Mouse (Mus musculus) lung, embryonic 14.5 days (tissue): ENCODE data around the gene Dot1l. TPM values are rescaled to one million over a fixed set of nuclear protein-coding genes. Genes with fewer than 3 reads are reported as not detected.

ENCODE experiments used
- ATAC-seq: fragments of 200-750 bp; cut with Nextera tagmentation; 2 replicates; pipeline ENCODE4 v1.8.0; 2017; ENCODE audit warnings: mild to moderate bottlenecking, moderate TSS enrichment, moderate library complexity; ENCODE audit not compliant: insufficient read depth
- DNase-seq: peaks from one replicate; pipeline ENCODE4 v3.0.0-alpha.2; 2015
- H3K27ac ChIP-seq: fragments of 300-500 bp; sonication (generic); 2 replicates; pipeline ENCODE4 v1.5.1; 2014; ENCODE audit warnings: low read depth, mild to moderate bottlenecking, moderate library complexity
- H3K27me3 ChIP-seq: fragments of 300-500 bp; sonication (generic); 2 replicates; pipeline ENCODE4 v1.6.1; 2014; ENCODE audit warnings: low read length, control low read depth; ENCODE audit not compliant: insufficient read depth
- H3K36me3 ChIP-seq: fragments of 300-500 bp; sonication (generic); 2 replicates; pipeline ENCODE4 v1.6.1; 2014; ENCODE audit warnings: control low read depth; ENCODE audit not compliant: insufficient read depth
- H3K4me1 ChIP-seq: fragments of 300-500 bp; sonication (generic); 2 replicates; pipeline ENCODE4 v1.6.1; 2014; ENCODE audit warnings: antibody characterized with exemption, control low read depth; ENCODE audit not compliant: insufficient read depth
- H3K4me2 ChIP-seq: fragments of 300-500 bp; sonication (generic); 2 replicates; pipeline ENCODE4 v1.6.1; 2014; ENCODE audit warnings: mild to moderate bottlenecking
- H3K4me3 ChIP-seq: fragments of 300-500 bp; sonication (generic); 2 replicates; pipeline ENCODE4 v1.5.1; 2014; ENCODE audit warnings: low read depth, low read length
- H3K9ac ChIP-seq: fragments of 300-500 bp; sonication (generic); 2 replicates; pipeline ENCODE4 v1.6.1; 2014
- H3K9me3 ChIP-seq: fragments of 300-500 bp; sonication (generic); 2 replicates; pipeline ENCODE4 v1.6.1; 2016; ENCODE audit warnings: low read depth, low read length, control low read depth
- CTCF ChIP-seq: IDR thresholded peaks from 2 replicates; pipeline ENCODE4 v1.5.1; 2016; ENCODE audit warnings: antibody characterized with exemption, low read depth
- WGBS: fragments of 180-500 bp; shearing (Covaris S2); extraction: QIAGEN DNeasy Blood & Tissue Kit; methylation state at CpG from one replicate; pipeline ENCODE4 v1.1.7; 2014; 5-methylcytosine and 5-hydroxymethylcytosine counted together
- polyA plus RNA-seq: library from polyadenylated mRNA; unstranded; fragments of >200 nt; fragmentation: Nextera tagmentation; extraction: Ambion mirVana; gene quantifications from 2 replicates; pipeline ENCODE4 v1.2.1, GENCODE M21; 2014

Gene Dot1l
- polyA plus RNA-seq, 1 experiment from 2014 or later: 29.1 TPM

- WGBS: 13% methylated on average over 16 of the region's 16 CpGs
- Histone ChIP-seq H3K36me3 (no peaks in the 10 kb centered on the region), H3K27ac (peak overlapping the region; percentile 77), H3K9ac (peak overlapping the region; percentile 9; the same call in 1 of the 2 replicates), H3K9me3 (no peaks in the 10 kb centered on the region), H3K4me3 (peak overlapping the region; percentile 20; the same call in 1 of the 2 replicates), H3K4me2 (peak overlapping the region; percentile 53), H3K4me1 (peaks cover 8% of the 10 kb centered on the region), H3K27me3 (no peaks in the 10 kb centered on the region)
- ATAC-seq (0 out of 2 replicates have a peak, but pooled peaks have one; percentile 13), DNase-seq (peak; percentile 70)
- TF ChIP-seq CTCF: peak; percentile 44
Observed at GRCm38 (mm10) chr10:80751188-80751832, 3.7 kb upstream of the Dot1l start.

DNA sequence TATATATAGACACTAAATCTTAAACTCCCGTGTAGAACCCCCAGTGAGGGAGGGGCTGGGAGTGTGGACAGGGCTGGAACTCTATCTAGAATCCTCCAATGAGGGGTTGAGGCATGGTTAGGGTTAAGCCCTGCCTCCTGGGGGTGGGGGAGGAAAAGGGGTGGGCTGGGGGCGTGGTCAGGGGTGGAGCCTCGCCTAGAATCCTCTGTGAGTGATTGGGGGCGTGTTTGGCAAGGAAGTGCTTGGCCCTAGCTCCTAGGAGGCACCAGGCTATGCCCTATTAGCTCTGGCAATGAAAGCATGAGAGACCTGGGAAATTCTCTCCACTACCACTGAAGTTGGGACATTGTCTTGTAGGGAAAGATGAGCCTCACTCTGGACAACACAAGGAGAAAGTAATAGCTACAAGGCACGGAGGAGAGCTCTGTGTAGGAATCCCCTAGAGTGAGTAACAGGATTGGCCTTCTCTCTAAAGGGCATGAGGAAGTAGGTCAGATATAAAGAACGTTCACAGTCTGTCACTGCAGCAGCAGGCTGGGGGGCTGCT lies 2.9 kb upstream of the Dot1l start:
- ATAC-seq (peak; percentile 60), DNase-seq (peak; percentile 81)
- Histone ChIP-seq H3K36me3 (no peaks in the 10 kb centered on the region), H3K4me1 (peaks cover 16% of the 10 kb centered on the region), H3K4me2 (peak overlapping the region; percentile 53), H3K9ac (0 out of 2 replicates have a peak overlapping the region, but pooled peaks have one; percentile 9), H3K27ac (peak overlapping the region; percentile 77), H3K4me3 (peak overlapping the region; percentile 20), H3K9me3 (no peaks in the 10 kb centered on the region), H3K27me3 (no peaks in the 10 kb centered on the region)
- 7% methylated on average over 6 of the region's 6 CpGs for WGBS
- TF ChIP-seq CTCF: no peak

- H3K27me3 ChIP-seq: no peaks in the 10 kb centered on the region
- H3K4me2 ChIP-seq: peak overlapping the region; percentile 99
- H3K36me3 ChIP-seq: no peaks in the 10 kb centered on the region
- peaks cover 20% of the 10 kb centered on the region for H3K4me1 ChIP-seq
- H3K9ac ChIP-seq: peak overlapping the region; percentile 92
- peak overlapping the region; percentile 98 for H3K4me3 ChIP-seq
- no peak for ATAC-seq
- no peaks in the 10 kb centered on the region for H3K9me3 ChIP-seq
- no peak for TF ChIP-seq CTCF
- peak overlapping the region; percentile 86 for H3K27ac ChIP-seq
- no peak for DNase-seq
- WGBS: under 1% methylated on average over 60 of the region's 75 CpGs
Observed at GRCm38 (mm10) chr10:80755291-80756015, 447 bp downstream of the Dot1l start.

- ATAC-seq: no peak
- Histone ChIP-seq H3K4me3 (peak overlapping the region; percentile 98), H3K36me3 (no peaks in the 10 kb centered on the region), H3K4me2 (peak overlapping the region; percentile 99), H3K9ac (peak overlapping the region; percentile 92), H3K4me1 (peaks cover 21% of the 10 kb centered on the region), H3K27ac (no peak overlapping the region), H3K27me3 (no peaks in the 10 kb centered on the region), H3K9me3 (no peaks in the 10 kb centered on the region)
- WGBS: 18% methylated on average over 3 of the region's 3 CpGs
- no peak for DNase-seq
- TF ChIP-seq CTCF: 0 out of 2 replicates have a peak, but pooled peaks have one; percentile 13
Observed at GRCm38 (mm10) chr10:80756099-80756498, 1.1 kb downstream of the Dot1l start.

GRCm38 (mm10) chr10:80756509-80756908 lies 1.5 kb downstream of the Dot1l start:
- H3K27ac ChIP-seq: no peak overlapping the region; the same call in 1 of the 2 replicates
- WGBS: 51% methylated on average over 2 of the region's 2 CpGs

GRCm38 (mm10) chr10:80756967-80757366 lies 2.0 kb downstream of the Dot1l start:
- 46% methylated on average over 4 of the region's 4 CpGs for WGBS
- no peaks in the 10 kb centered on the region for H3K9me3 ChIP-seq
- H3K4me3 ChIP-seq: peak overlapping the region; percentile 98
- H3K27me3 ChIP-seq: no peaks in the 10 kb centered on the region
- no peaks in the 10 kb centered on the region for H3K36me3 ChIP-seq
- ATAC-seq (no peak), DNase-seq (no peak)
- no peak for TF ChIP-seq CTCF
- peaks cover 22% of the 10 kb centered on the region for H3K4me1 ChIP-seq
- peak overlapping the region; percentile 99 for H3K4me2 ChIP-seq
- peak overlapping the region; percentile 92 for H3K9ac ChIP-seq
- no peak overlapping the region; the same call in 1 of the 2 replicates for H3K27ac ChIP-seq

More at GRCm38 (mm10) chr10:80756509-80756908, 1.5 kb downstream of the Dot1l start:
- TF ChIP-seq CTCF: no peak
- Histone ChIP-seq H3K4me1 (peaks cover 22% of the 10 kb centered on the region), H3K4me2 (peak overlapping the region; percentile 99), H3K27me3 (no peaks in the 10 kb centered on the region), H3K4me3 (peak overlapping the region; percentile 98), H3K36me3 (no peaks in the 10 kb centered on the region), H3K9me3 (no peaks in the 10 kb centered on the region), H3K9ac (peak overlapping the region; percentile 92)
- DNase-seq (no peak), ATAC-seq (no peak)

- no peak overlapping the region for H3K9ac ChIP-seq
- 34% methylated on average over 5 of the region's 5 CpGs for WGBS
- TF ChIP-seq CTCF: peak; percentile 61
- no peak overlapping the region for H3K4me3 ChIP-seq
- no peaks in the 10 kb centered on the region for H3K36me3 ChIP-seq
- no peaks in the 10 kb centered on the region for H3K27me3 ChIP-seq
- peaks cover 20% of the 10 kb centered on the region for H3K4me1 ChIP-seq
- ATAC-seq (no peak), DNase-seq (peak; percentile 75)
- no peaks in the 10 kb centered on the region for H3K9me3 ChIP-seq
- H3K4me2 ChIP-seq: peak overlapping the region; percentile 99; the same call in 1 of the 2 replicates
- no peak overlapping the region for H3K27ac ChIP-seq
Observed at GRCm38 (mm10) chr10:80757717-80758116, 2.7 kb downstream of the Dot1l start.
